Mouse (Mus musculus): ENCODE data around the gene Gm498.

The Gm498 gene

GRCm38 (mm10) chr7:143892361-143892760, 25.7 kb downstream of the Gm498 start:
- no peak for DNase-seq (ENCODE audit: low spot score)

- peak; percentile 68 for DNase-seq (ENCODE audit: low spot score)
Measured at GRCm38 (mm10) chr7:143900667-143901066, 34.0 kb downstream of the Gm498 start.

- DNase-seq (ENCODE audit: low spot score): no peak
Measured at GRCm38 (mm10) chr7:143905176-143905575, 38.5 kb downstream of the Gm498 start.

GRCm38 (mm10) chr7:143905606-143906005, 39.0 kb downstream of the Gm498 start:
- DNase-seq (ENCODE audit: low spot score): no peak

GRCm38 (mm10) chr7:143913611-143914010, 47.0 kb downstream of the Gm498 start:
- DNase-seq (ENCODE audit: low spot score): peak; percentile 59

- no peak for DNase-seq (ENCODE audit: low spot score)
Measured at GRCm38 (mm10) chr7:143919031-143919679, 52.5 kb downstream of the Gm498 start.

- DNase-seq (ENCODE audit: low spot score): no peak
Measured at GRCm38 (mm10) chr7:143929899-143930298, 63.3 kb downstream of the Gm498 start.

- DNase-seq (ENCODE audit: low spot score): no peak
Measured at GRCm38 (mm10) chr7:143938647-143939046, 72.0 kb downstream of the Gm498 start.

- DNase-seq (ENCODE audit: low spot score): peak; percentile 76
Measured at GRCm38 (mm10) chr7:143939476-143939875, 72.8 kb downstream of the Gm498 start.

GRCm38 (mm10) chr7:143942941-143943691, 76.5 kb downstream of the Gm498 start:
- DNase-seq (ENCODE audit: low spot score): peak; percentile 78

- peak; percentile 66 for DNase-seq (ENCODE audit: low spot score)
Measured at GRCm38 (mm10) chr7:143944421-143944980, 77.9 kb downstream of the Gm498 start.

Measured in adipocyte (in vitro differentiated cells).